Mouse (Mus musculus) brown adipose tissue, adult 24 weeks (tissue): ENCODE measurements around the gene H2al1j. TPM values are rescaled to one million over a fixed set of nuclear protein-coding genes. Genes with fewer than 3 reads are reported as not detected.

Experiments used
- H3K27ac ChIP-seq: fragments of 200-500 bp; replicated peaks from 2 replicates; pipeline ENCODE4 v1.5.1; 2012; ENCODE audit warnings: low read depth, mild to moderate bottlenecking, low read length
- H3K4me1 ChIP-seq: fragments of 200-500 bp; 2 replicates; pipeline ENCODE4 v1.6.1; 2012; ENCODE audit warnings: low read length, mixed read lengths; ENCODE audit not compliant: control insufficient read depth, insufficient read depth, insufficient read length
- H3K4me3 ChIP-seq: fragments of 200-500 bp; 2 replicates; pipeline ENCODE4 v1.5.1; 2012; ENCODE audit warnings: low read depth, mild to moderate bottlenecking, low read length, moderate library complexity; ENCODE audit not compliant: insufficient read depth
- polyA plus RNA-seq: library from polyadenylated mRNA; stranded (reverse); fragments of >200 nt; gene quantifications from 2 replicates; pipeline ENCODE4 v1.2.4, GENCODE M21; 2012; ENCODE audit not compliant: missing spikeins, insufficient read depth, insufficient read length

Gene H2al1j
- polyA plus RNA-seq, 1 experiment: not detected

DNA sequence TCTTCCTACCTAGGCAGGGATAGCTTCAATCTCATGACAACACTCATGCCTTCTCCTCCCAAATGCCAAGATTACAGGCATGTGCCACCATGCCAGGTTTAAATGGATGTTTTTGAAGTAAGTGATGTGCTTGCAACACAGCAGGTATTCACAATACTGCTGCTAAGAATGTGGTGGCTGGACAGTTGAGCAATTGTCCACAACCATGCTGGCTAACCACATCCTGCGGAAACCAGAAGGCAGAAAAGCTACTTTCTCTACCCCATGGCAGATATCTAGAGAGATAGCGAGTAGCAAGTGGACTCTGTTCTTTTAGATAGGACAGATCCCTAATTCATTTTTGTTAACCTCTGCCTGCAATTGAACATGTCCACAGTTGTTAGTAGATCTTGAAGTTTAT lies 33.6 kb downstream of the H2al1j start:
- Histone ChIP-seq H3K4me3 (no peak overlapping the region), H3K27ac (no peak overlapping the region), H3K4me1 (no peaks in the 10 kb centered on the region)

DNA sequence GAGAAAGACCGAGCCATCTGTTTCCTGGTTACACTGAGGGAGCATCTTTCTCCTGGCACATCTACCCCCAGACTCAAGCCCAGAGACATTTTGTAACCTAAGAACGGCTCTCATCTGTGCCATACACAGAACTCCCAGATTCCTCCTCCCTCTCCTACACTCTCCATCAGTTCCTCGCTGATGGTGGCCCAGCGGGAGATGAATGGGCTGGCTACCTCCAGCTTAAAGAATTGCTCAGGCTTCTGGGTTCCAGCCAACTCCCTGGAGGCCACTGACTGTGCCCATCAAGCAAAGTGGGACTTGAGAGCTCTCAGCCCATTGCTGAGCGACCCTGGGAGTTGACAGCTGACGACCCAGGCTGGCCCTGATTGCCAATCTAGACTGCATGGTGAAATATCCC lies 36.3 kb downstream of the H2al1j start:
- Histone ChIP-seq H3K4me3 (no peak overlapping the region), H3K27ac (no peak overlapping the region), H3K4me1 (no peaks in the 10 kb centered on the region)

DNA sequence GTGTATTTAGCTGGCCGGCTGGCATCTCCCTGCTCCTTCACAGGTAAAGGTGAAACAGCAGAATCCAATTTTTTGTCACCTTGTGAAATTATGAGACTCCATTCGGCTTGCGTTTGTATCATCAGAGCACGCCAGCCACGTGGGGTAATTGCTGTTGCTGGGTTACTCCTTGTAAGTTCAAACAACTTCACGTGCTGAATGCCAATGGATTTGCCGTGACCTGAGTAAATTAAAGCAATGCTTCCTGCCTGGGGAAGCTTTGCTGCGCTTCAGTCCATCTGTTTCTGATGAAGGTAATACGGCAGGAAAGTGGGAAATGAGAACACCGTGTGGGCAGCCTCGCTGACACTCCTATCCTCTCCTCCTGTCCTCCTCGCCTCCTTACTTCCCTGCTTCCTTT lies 37.5 kb downstream of the H2al1j start:
- Histone ChIP-seq H3K27ac (no peak overlapping the region), H3K4me3 (no peak overlapping the region), H3K4me1 (no peaks in the 10 kb centered on the region)

Other genes with a start within 250 kb of the H2al1j start
- not detected in 2 replicates for gene H2al1a, start 28.6 kb upstream of the H2al1j start, polyA plus RNA-seq
- gene H2al1b, start 25.4 kb upstream of the H2al1j start, polyA plus RNA-seq: not detected in 2 replicates
- gene H2al1c, start 22.2 kb upstream of the H2al1j start, polyA plus RNA-seq: not detected in 2 replicates
- not detected in 2 replicates for gene H2al1d, start 19.0 kb upstream of the H2al1j start, polyA plus RNA-seq
- gene H2al1e, start 15.9 kb upstream of the H2al1j start, polyA plus RNA-seq: not detected in 2 replicates
- gene H2al1f, start 12.7 kb upstream of the H2al1j start, polyA plus RNA-seq: not detected in 2 replicates
- gene H2al1g, start 9.6 kb upstream of the H2al1j start, polyA plus RNA-seq: not detected in 2 replicates
- not detected in 2 replicates for gene H2al1h, start 6.3 kb upstream of the H2al1j start, polyA plus RNA-seq
- gene H2al1i, start 3.2 kb upstream of the H2al1j start, polyA plus RNA-seq: not detected in 2 replicates